ENCODE assay signal across 12 mouse cellular contexts in genomic region chr17:89272141-89272540, GRCm38 (mm10).
"Had no signal": no experiment of that assay in that cellular context is flagged by ENCODE, and none has a peak within 500 bp of the region (broad histone marks: within the 10 kb centered on the region; RNA-seq: fewer than 3 reads in every experiment).

No protein-coding gene starts in this region.

- DNase-seq: retina, postnatal 1 day; right cerebral cortex, adult 18-20 months; right cerebral cortex, postnatal 14 days; right cerebral cortex, postnatal 25 days; right cerebral cortex, postnatal 4 days; spleen, adult 18-20 months; thymus, adult 18-20 months; thymus, adult 2 months; thymus, postnatal 14 days; thymus, postnatal 25 days; thymus, postnatal 36 days; thymus, postnatal 4 days had no signal
